Comparison of ENCODE assay signal across 30 mouse cellular contexts in genomic region chr17:70247342-70247741, GRCm38 (mm10).
DNase-seq lines count a peak whose midpoint lies in the region; ATAC-seq and TF ChIP-seq lines count a peak whose summit lies in the region.
"Had no signal": no experiment of that assay in that cellular context is flagged by ENCODE, and none has a peak within 500 bp of the region (broad histone marks: within the 10 kb centered on the region; RNA-seq: fewer than 3 reads in every experiment).

No protein-coding gene starts in this region.

- H3K27ac ChIP-seq in hindbrain, postnatal 0 days: peak overlapping the region; percentile 13; the same call in 1 of the 2 replicates
- no peak overlapping the region for H3K27ac ChIP-seq in hindbrain, embryonic 10.5 days
- H3K27ac ChIP-seq: embryonic facial prominence, embryonic 12.5 days; heart, adult 2 months; heart, embryonic 13.5 days; hindbrain, embryonic 12.5 days; liver, embryonic 15.5 days; lung, embryonic 15.5 days; neural tube, embryonic 13.5 days had no signal

- 51% methylated on average over 7 of the region's 7 CpGs for WGBS in hindbrain, postnatal 0 days
- WGBS in hindbrain, embryonic 10.5 days: 89% methylated on average over 7 of the region's 7 CpGs

- TF ChIP-seq CTCF in hindbrain, postnatal 0 days (IDR thresholded peaks at IDR 0.05; ENCODE audit: low read depth): no peak

- H3K4me1 ChIP-seq in hindbrain, postnatal 0 days (ENCODE audit: insufficient read depth, low read length): no peaks in the 10 kb centered on the region
- H3K4me1 ChIP-seq in hindbrain, embryonic 10.5 days (replicated peaks): no peaks in the 10 kb centered on the region
- H3K4me1 ChIP-seq: embryonic facial prominence, embryonic 12.5 days; heart, embryonic 13.5 days; hindbrain, embryonic 12.5 days; liver, embryonic 15.5 days; lung, embryonic 15.5 days; neural tube, embryonic 13.5 days had no signal

- no peak overlapping the region for H3K4me3 ChIP-seq in hindbrain, postnatal 0 days (ENCODE audit: low read length)
- no peak overlapping the region for H3K4me3 ChIP-seq in hindbrain, embryonic 10.5 days
- H3K4me3 ChIP-seq: embryonic facial prominence, embryonic 12.5 days; heart, adult 2 months; heart, embryonic 13.5 days; hindbrain, embryonic 12.5 days; layer of hippocampus, adult 2 months; liver, embryonic 15.5 days; lung, embryonic 15.5 days; myocyte; neural tube, embryonic 13.5 days had no signal

- H3K27me3 ChIP-seq in hindbrain, postnatal 0 days (ENCODE audit: insufficient read depth, low read length): no peaks in the 10 kb centered on the region
- no peaks in the 10 kb centered on the region for H3K27me3 ChIP-seq in hindbrain, embryonic 10.5 days (ENCODE audit: insufficient read depth, poor library complexity, severe bottlenecking)
- H3K27me3 ChIP-seq: embryonic facial prominence, embryonic 12.5 days; heart, embryonic 13.5 days; hindbrain, embryonic 12.5 days; liver, embryonic 15.5 days; lung, embryonic 15.5 days; neural tube, embryonic 13.5 days had no signal

- peak; percentile 70 for ATAC-seq in hindbrain, postnatal 0 days
- ATAC-seq: activated CD4-positive, CD25-positive, alpha-beta regulatory T cell, adult 4 months; forebrain, embryonic 14.5 days had no signal

- H3K9ac ChIP-seq in hindbrain, postnatal 0 days (replicated peaks; ENCODE audit: low read length): no peak overlapping the region
- H3K9ac ChIP-seq: embryonic facial prominence, embryonic 12.5 days; heart, embryonic 13.5 days; hindbrain, embryonic 12.5 days; liver, embryonic 15.5 days; lung, embryonic 15.5 days; neural tube, embryonic 13.5 days had no signal

- H3K4me2 ChIP-seq in hindbrain, postnatal 0 days (ENCODE audit: low read depth, low read length): no peak overlapping the region
- H3K4me2 ChIP-seq: embryonic facial prominence, embryonic 12.5 days; heart, embryonic 13.5 days; hindbrain, embryonic 12.5 days; liver, embryonic 15.5 days; lung, embryonic 15.5 days; neural tube, embryonic 13.5 days had no signal

- peak; percentile 8 for DNase-seq in adrenal gland, adult 2 months
- no peak for DNase-seq in adrenal gland, postnatal 36 days
- peak; percentile 35 for DNase-seq in hindbrain, postnatal 0 days (ENCODE audit: low spot score)
- DNase-seq in hindbrain, embryonic 10.5 days (ENCODE audit: low spot score): no peak
- DNase-seq in cerebellum, adult 18-20 months: peak; percentile 73 to 83
- DNase-seq in cerebellum, postnatal 14 days: peak; percentile 67 to 81
- no peak for DNase-seq in right cerebral cortex, postnatal 10 days (ENCODE audit: low spot score in 2 of 2)
- no peak for DNase-seq in thymus, postnatal 14 days
- DNase-seq: adrenal gland, postnatal 25 days; gastrocnemius, postnatal 14 days; heart, adult 2 months; heart, postnatal 14 days; kidney, adult 9 months; kidney, postnatal 25 days; layer of hippocampus, postnatal 36 days; liver; lung, postnatal 4 days; midbrain, embryonic 14.5 days; retina, postnatal 1 day; thymus, postnatal 25 days had no signal

- no peaks in the 10 kb centered on the region for H3K36me3 ChIP-seq in hindbrain, postnatal 0 days (ENCODE audit: insufficient read depth, low read length)
- no peaks in the 10 kb centered on the region for H3K36me3 ChIP-seq in hindbrain, embryonic 10.5 days
- H3K36me3 ChIP-seq: embryonic facial prominence, embryonic 12.5 days; heart, embryonic 13.5 days; hindbrain, embryonic 12.5 days; liver, embryonic 15.5 days; lung, embryonic 15.5 days; neural tube, embryonic 13.5 days had no signal

- no peaks in the 10 kb centered on the region for H3K9me3 ChIP-seq in hindbrain, postnatal 0 days (ENCODE audit: low read length)
- H3K9me3 ChIP-seq in hindbrain, embryonic 10.5 days: no peaks in the 10 kb centered on the region
- H3K9me3 ChIP-seq: embryonic facial prominence, embryonic 12.5 days; heart, embryonic 13.5 days; hindbrain, embryonic 12.5 days; liver, embryonic 15.5 days; lung, embryonic 15.5 days; neural tube, embryonic 13.5 days had no signal

Comparison
In these comparisons a context has a peak if more than half of its experiments do, and no peak if none do; other contexts are left out.
1. DNase-seq: peak in adrenal gland, adult 2 months (single experiment), hindbrain, postnatal 0 days (single experiment), cerebellum, adult 18-20 months (2 of 2) and cerebellum, postnatal 14 days (2 of 2); none in adrenal gland, postnatal 36 days (0 of 2), hindbrain, embryonic 10.5 days (single experiment), right cerebral cortex, postnatal 10 days (0 of 2) and thymus, postnatal 14 days (single experiment).